Mouse (Mus musculus): ENCODE data around the gene Net1.
"Not testable (repeated sequence)": the region's sequence is repeated elsewhere in the genome, so short reads cannot be mapped to it uniquely, and the experiment has no call there.

Gene Net1

DNA sequence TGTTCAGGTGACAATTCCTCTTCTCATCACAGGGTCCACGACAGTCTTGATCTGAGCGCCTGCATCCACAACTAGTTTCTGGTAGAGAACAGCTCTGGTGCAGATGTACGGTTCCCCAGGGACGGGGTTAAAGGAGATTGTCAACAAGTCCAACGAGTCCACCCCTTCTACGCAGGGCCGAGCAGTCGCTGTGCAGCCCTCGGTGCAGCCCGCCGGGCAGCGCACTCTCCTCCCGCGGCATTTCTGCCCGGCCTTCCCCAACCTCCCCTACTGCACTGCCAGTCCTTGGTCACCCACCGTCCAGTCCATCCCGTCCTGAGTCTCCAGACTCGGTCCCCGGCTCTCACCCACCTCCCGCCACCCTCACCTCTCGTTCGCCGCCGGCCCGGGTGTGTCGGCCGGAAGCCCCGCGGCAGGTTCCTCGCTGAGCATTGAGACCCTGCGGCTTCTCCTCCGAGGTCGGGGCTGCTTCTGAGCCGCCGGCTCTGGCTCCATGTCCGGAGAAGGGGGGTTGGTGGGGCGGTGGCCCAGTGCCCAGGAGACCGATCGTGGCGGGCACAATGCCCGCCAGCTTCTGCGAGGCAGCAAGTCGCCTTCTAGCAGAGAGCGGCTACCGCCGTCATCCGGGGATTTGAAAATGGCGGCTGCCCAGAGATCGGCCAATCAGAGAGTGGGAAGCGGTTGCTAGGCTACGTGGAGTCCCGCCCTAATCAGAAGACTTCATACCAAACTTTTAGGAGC lies at the start of gene Net1, which contains the start of gene Tubal3:
TSS of gene Net1 (minus strand) at position 650 of the 741 bp plus-strand sequence.
TSS of gene Tubal3 (plus strand) at position 704 of the 741 bp plus-strand sequence.
- peak; percentile 85 to 89 for DNase-seq (ENCODE audit: low spot score in 2 of 2)

DNA sequence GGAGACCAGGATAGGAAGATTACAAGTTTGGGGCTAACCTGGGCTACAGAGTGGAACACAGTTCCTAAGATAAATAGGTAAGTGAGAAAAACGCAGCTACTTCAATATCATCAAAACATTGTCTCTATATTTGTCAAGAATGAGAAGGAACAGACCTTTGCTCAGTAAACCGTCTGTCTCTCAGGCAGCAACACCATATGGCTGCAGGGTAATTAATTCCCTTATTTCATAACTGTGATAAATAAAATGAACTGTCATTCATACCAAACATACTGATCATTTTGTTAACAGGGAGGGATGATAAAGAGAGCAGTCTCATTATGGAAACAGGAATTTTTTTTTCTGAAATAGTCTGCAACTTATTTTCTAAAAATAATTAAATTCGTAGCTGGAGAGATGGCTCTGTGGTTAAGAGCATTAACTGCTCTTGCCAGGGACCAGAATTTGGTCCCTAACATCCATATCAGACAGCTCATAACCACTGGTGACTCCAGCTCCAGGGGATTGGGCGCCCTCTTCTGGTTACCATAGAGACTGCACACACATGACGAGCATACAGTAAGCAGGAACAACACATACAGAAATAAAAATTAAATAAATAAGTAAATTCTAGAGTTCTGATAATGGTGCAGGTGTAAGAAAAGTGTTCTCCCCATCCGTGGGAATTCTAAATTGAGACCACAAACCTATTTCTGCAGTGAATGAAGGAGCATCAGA lies 33.3 kb upstream of the Net1 start:
- DNase-seq (ENCODE audit: low spot score in 2 of 2): no peak

DNA sequence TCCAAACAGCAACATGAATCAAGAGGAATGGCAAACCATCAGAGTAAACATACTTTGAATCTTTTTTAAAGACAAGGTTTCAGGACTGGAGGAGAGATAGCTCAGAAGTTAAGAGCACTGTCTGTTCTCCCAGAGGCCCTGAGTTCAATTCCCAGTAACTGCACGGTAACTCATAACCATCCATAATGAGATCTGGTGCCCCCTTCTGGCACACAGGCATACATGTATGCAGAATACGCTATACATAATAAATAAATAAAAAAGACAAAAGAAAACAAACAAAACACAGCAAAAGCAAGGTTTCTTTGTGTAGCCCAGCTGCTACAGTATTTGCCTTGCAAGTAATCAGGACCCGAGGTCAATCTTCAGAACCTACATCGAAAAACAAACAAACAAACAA lies 31.5 kb upstream of the Net1 start:
- no peak for DNase-seq (ENCODE audit: low spot score in 2 of 2)

DNA sequence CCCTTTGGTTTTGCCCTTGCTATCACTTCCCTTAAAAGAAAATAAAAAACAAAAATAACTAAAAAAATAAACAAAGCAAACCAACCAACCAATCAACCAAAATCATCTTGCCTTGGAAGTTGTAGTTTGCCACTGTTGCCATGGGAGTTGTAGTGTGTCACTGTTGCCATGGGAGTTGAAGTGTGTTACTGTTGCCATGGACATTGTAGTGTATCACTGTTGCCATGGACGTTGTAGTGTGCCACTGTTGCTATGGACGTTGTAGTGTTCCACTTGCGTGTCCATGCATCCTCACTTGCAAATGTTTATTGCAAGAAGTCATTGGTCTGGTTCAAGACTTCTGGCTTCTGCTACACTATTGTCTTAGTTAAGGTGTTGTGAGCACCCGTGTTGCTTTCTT lies 29.2 kb upstream of the Net1 start:
- DNase-seq (ENCODE audit: low spot score in 2 of 2): no peak

DNA sequence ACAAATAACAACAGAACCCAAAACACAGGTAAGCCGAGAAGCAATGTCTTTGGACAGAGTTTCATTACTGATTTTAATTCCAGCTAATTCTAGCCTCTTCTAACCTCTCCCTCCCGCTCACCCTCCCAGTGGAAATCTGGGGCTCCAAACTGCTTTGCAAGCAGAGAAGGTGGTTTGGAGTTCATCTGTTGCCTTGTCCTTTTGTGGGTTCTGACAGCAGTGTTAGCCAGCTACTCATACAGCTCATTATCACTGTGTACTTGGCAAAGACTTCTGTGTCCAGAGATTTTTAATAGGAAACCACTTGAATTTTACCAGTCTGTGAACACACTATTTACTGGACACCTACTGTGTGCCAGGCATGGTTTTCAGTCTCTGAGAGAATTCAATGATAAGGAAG lies 27.2 kb upstream of the Net1 start, which contains the start of gene Ucn3:
TSS of gene Ucn3 (minus strand) at position 101 of the 400 bp plus-strand sequence.
- DNase-seq (ENCODE audit: low spot score in 2 of 2): no peak

DNA sequence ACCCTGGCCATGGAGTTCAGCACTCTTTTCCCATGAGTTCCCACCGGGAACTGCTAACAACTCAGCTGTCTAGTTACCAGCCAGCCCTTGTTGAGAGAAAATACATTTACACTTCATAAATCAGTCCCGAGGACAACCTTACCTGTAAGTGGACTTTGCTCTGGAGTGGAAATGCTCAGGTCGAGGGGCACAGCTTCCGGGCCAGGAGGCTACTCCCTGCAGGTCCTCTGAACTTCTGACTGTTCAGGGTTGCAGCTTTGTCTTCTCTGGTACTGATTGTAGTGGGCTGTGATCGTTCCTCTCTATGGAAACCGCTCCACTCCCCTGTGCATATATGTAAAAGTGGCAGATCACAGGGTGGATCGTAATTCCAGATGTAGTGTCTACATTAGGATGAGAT lies 26.7 kb upstream of the Net1 start:
- DNase-seq (ENCODE audit: low spot score in 2 of 2): no peak

DNA sequence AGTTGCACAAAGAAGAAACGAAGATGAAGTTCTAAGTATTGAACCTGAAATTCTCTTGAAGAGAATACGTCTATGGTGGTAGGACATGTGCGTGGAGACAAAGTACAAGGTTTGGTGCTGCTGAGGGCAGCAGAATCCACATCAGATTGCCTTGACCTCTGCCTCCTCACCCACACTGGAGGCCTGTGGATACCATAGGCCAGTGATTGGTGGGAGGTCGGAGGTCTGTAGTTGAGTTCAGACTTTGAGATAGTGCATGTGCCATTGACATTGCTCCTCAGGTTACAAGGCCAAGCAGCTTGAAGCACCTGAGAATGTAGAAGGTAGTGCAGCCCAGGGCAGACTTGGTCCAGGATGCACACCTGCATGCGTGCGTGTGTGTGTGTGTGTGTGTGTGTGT lies 8.0 kb upstream of the Net1 start:
- DNase-seq (ENCODE audit: low spot score in 2 of 2): no peak

DNA sequence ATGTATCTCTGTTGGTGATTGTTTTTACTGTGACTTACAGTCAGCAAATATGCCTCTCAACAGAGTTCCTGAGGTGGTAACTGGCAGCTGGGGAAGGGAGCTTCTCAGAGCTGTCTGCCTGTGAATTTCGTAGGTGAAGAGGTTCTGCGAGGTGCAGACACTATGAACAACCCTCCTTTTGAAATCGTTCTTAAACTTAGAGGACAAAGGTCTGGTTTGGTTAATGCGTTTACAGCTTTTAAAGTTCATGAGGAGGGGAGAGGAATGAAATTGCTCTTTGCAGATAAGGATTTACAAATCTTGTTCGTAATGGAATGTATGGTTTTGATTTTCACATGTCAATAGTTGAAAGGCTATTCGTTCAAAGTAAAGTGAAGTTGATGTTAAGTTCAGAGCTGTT lies 7.6 kb upstream of the Net1 start:
- no peak for DNase-seq (ENCODE audit: low spot score in 2 of 2)

DNA sequence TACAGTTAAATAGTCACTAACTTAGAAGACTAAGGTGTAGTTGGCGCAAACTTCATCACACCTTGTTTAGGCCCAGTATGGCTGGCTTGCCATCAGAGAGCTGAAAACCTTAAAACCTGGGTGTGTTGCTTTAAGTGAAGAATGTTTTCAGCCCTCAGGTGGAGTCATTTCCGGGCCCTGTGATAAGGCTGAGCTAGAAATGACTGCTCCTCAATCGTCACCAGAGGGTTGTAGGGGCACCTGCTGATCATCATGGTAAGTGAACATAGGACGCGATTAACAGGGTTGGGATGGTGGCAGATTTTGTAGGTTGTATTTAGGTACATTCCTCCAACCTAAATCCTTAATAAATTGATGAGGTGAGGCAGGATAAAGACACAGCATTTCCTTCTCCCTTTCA lies 6.5 kb upstream of the Net1 start:
- no peak for DNase-seq (ENCODE audit: low spot score in 2 of 2)

DNA sequence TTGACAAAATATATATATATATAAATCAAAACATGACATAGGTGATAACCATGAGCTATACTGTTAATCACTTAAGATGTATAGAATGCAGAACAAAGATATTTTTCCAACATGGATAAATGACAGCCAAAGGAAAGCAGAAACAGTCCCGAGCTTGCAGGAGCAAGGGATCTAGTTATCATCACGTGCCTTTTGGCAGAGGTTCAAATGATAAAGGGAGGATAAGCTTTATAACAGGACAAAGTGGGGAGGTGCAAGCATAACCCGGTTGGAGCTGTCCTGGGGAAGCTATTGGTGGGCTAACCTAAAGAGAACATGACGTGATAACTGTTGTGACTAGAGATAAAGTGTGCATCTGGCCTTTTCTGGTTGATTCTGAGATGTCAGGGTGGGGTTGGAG lies 4.5 kb downstream of the Net1 start:
- no peak for DNase-seq (ENCODE audit: low spot score in 2 of 2)

DNA sequence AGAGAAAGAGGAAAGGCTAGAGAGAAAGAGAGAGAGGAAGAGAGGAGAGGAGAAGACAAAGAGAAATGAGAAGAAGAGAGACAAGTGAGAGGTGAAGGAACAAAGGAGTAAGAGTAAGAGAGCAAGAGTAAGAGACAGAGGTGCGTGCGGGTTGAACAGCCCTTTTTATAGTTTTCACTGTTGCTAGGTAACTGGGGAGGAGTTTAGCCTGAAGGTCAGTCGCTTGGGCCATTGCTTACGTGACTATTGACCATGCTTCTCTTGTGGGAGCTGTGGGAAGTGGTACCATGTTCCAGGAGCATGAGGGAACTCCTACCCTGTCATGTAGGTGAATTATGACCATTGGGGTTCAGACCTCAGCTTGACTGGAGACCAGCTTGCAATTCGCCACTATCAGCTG lies 7.7 kb downstream of the Net1 start:
- no peak for DNase-seq (ENCODE audit: low spot score in 2 of 2)

DNA sequence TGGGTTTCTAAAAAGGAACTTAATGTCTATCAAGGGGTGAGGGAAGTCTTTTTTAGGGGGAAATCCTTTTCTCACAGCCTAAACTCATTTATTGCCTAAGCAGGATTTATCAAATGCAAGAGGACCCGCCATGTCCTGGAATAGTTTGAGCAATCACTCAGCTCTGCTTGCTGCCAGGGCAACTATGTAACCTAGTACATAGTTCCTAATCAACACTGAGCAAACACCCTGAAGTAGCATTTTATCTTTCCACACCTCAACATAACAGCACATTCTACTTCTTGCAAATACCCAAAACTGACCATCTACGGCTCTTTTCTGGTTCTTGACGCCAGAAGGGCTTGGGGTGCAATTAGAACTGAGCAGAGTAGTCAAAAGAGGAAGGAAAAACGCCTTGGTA lies 9.8 kb downstream of the Net1 start:
- no peak for DNase-seq (ENCODE audit: low spot score in 2 of 2)

DNA sequence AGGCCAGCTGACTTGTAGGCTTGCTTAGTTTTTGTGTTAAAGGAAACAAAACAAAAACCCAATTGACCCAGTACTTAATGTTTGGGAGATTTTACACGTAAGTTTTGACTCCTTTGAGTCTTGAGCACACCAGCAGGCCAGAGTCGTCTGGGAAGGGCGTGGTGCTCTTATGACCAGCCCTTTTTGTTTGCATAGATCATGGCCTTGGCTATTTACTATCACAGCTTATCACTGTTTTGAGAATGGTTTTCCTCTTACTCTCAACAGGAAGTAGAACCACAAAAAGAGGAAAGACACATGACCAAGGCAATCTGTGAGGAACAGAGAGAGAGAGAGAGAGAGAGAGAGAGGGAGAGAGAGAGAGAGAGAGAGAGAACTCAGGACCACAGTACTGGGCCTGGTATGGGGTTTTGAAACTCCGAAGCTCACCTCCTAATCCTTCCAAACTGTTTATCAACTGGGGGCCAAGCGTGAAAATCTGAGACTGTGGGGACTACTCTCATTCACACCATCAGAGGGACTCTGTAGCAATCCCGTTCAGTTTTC lies 10.8 kb downstream of the Net1 start:
- no peak for DNase-seq (ENCODE audit: low spot score in 2 of 2)

DNA sequence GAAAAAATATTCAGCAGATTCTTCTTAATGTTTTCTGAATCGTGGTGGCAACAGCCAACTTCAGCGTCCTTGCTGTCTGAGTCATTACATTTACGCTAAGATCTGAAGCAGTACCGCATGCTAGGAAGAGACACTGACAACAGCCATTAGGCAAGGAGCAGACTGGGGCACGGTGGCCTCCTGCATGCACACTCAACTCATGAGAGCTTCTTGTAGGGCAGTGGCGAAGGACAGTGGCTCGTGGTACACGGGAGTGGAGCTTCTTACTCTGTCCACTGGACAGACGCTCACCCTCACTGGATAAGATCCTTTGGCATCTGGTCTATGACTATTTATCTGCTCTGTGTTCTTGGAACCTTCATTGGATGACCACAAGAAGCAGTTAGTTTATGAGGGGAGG lies 18.7 kb downstream of the Net1 start:
- DNase-seq (ENCODE audit: low spot score in 2 of 2): no peak

DNA sequence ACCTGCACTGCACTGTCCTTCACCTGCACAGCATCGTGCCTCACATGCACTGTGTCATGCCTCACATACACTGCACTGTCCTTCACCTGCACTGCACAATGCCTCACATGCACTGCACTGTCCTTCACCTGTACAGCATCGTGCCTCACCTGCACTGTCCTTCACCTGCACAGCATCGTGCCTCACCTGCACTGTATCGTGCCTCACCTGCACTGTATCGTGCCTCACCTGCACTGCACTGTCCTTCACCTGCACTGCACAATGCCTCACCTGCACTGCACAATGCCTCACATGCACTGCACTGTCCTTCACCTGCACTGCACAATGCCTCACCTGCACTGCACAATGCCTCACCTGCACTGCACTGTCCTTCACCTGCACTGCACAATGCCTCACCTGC lies 19.8 kb downstream of the Net1 start:
- DNase-seq (ENCODE audit: low spot score in 2 of 2): not testable (repeated sequence)

DNA sequence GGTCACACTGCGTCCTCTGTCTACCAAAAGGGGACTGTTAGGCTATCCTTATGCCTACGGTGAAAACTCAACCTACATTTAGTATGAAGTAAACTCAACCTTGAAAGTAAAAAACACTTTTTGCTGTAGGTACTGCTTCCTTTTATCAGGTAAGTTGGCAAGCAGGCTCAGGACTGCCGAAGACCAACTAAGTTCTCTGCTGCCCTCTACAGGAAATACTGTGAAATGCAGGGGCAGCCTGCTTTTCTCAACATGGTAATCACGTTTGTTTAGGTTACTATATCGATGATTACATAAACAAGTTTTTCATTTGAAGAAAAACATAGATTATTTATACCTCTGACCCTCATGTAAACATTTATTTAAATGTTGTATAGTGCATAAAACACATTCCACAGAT lies 21.1 kb downstream of the Net1 start:
- DNase-seq (ENCODE audit: low spot score in 2 of 2): peak in 1 of 2 experiments; percentile 54

DNA sequence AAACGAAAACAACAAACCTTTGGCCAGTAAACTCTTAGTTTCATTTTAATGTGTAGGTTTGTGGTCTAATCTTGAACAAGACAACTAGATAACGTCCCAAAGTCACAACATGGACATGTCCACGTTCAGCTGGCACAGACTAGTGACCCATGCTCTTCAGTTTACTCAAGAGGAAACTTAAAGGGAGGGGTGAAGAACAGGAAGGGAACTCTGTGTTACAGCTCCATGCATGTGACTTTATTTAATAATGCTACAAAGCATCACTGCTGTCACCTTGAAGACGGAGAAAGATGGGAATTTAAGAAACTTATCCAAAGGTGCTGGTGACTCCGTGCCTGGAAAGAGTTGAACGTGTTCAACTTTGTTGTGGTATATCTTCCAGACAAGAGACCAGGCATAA lies 22.0 kb downstream of the Net1 start:
- DNase-seq (ENCODE audit: low spot score in 2 of 2): no peak

DNA sequence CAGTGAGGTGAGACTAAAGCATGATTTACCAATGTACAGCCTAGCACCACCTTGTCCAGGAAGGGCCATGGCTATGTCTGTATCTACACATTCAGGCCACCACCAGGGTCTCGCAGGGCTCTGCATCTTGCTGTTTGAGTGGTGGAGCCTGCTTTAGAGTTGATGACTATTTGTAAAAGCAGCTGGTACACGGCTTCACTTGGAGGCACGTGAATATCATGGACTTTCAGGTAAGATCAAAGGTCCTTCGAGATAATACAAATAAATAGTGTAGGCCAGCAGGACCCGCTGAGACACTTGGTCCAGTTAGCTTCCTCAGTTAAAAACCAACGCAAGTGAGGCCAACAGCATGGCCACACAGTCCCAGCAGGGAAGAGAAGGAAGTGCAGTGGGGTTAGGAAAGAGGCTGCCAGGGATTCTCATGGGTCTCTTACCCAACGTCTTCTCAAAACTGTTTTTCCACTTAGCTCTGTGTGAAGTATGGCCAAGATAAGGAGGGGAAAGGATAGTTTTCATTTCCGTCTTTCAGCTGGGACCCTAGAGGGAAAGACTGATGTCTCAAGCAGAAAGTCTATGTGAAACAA lies 22.5 kb downstream of the Net1 start:
- no peak for DNase-seq (ENCODE audit: low spot score in 2 of 2)

DNA sequence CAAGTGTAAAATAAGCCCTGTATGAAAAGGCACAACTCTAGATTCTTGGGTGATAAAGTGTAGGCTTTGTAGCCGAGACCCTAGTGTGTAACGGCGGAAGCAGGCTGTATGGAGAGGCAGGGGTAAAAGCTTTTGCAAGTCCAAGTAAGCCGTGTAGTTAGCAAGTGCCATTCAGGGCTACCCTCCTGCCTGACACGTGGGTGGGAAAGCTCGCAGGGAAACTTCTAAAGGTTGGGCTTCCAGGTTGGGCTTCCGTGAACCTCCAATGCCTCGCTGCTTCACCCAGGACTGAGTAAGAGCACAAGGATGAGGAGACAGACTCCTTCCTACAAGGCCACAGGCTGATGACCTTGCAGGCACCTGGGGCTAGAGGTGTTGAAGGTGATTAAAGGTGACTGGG lies 23.5 kb downstream of the Net1 start:
- DNase-seq (ENCODE audit: low spot score in 2 of 2): no peak

DNA sequence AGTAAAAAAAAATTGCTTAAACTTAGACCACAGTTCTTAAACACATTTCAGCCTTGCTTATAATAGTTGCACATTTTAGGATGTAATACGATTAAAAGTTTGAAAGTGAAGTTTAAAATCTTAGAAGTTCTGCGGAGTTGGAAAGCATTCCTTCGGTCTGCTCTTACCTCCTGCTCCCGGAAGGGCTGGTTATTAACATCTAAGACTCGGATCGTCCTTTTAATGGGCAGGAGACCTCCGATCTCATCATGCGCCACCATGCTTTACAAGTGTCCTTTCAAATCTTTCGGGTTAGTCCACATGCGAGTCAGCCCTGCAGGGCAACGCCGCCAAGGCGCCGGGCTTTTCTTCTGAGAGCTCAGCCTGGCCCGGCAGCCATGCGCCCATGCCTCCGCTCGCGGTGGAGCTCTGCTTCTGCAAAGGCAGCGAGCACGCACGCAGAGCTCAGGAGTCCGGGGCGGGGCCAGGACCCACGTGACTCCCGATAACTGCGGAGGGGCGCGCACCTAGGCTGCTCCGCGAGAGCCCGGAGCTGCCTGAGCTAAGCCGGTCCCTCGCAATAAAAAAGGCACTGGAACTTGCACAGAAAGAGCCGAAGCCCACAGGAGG lies 24.8 kb downstream of the Net1 start:
- peak; percentile 71 to 82 for DNase-seq (ENCODE audit: low spot score in 2 of 2)

DNA sequence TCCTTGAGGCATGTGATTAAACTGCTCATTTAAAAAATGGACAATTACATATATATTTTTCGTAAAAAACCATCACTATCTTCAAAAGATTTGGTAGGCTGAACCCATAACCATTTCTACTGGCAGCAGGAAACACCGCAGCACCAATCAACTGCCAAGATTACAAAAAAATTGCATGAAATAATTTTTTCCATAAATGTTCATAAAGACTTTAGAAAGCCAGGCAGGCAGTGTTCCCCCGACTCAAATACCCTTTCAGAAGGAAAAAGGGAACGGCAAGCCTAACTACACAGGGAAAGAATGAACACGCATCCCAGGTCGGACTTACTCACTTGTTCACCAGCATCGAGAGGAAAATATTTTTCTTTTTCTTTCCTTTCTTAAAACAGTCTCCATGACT lies 25.4 kb downstream of the Net1 start:
- DNase-seq (ENCODE audit: low spot score in 2 of 2): no peak

DNA sequence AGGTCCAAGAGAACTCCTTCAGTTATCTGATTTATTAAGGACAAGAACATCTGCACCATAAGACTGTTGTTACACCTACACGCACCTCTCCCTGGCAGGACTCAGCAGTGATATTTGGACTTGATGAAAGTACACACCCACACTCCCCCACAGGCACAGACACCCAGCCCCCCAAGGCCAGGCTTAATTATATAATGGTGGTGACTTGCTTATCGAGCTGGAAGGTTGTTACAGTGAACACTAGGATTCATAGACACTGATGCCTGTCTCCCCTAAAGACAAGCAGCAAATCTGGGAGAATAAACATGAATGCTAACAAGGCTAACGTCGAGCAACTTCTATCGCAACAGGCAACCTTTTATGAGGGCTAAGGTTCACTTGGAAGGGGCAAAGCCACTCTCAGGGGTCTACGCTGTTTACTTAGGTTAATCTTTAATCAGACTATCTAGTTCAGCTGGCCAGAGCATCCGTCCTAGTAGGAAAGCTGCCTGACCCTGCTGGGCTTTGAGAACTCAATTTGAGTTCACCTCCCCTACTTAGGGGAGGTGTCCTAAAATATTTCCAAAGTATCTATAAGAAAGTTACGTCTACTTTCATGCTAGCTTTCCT lies 26.4 kb downstream of the Net1 start:
- DNase-seq (ENCODE audit: low spot score in 2 of 2): no peak
